In genomic region chr1:171388376-171389102, GRCm38 (mm10) we compare ENCODE assay signal across 8 mouse cellular contexts. TPM values are rescaled to one million over a fixed set of nuclear protein-coding genes. Genes with fewer than 3 reads are reported as not detected.
DNase-seq lines count a peak whose midpoint lies in the region; ATAC-seq lines count a peak whose summit lies in the region.

Gene Arhgap30 (plus strand): TSS chr1:171388954.

- H3K27ac ChIP-seq in embryonic facial prominence, embryonic 14.5 days (replicated peaks; ENCODE audit: low read depth, low read length) = no peak within 1 kb of the TSS
- no peak within 1 kb of the TSS for H3K27ac ChIP-seq in embryonic facial prominence, embryonic 10.5 days (replicated peaks)
- H3K27ac ChIP-seq in hindbrain, embryonic 16.5 days (ENCODE audit: low read depth, low read length) = no peak within 1 kb of the TSS

- no peaks in the 10 kb centered on the region for H3K4me1 ChIP-seq in embryonic facial prominence, embryonic 14.5 days (ENCODE audit: control insufficient read depth, insufficient read depth, low read length)
- H3K4me1 ChIP-seq in embryonic facial prominence, embryonic 10.5 days = peaks cover 30% of the 10 kb centered on the region
- H3K4me1 ChIP-seq in hindbrain, embryonic 16.5 days (ENCODE audit: control insufficient read depth, insufficient read depth, low read depth, low read length) = no peaks in the 10 kb centered on the region

- H3K4me3 ChIP-seq in embryonic facial prominence, embryonic 14.5 days (ENCODE audit: low read depth, low read length) = no peak within 1 kb of the TSS
- no peak within 1 kb of the TSS for H3K4me3 ChIP-seq in embryonic facial prominence, embryonic 10.5 days
- no peak within 1 kb of the TSS for H3K4me3 ChIP-seq in hindbrain, embryonic 16.5 days (ENCODE audit: low read length)

- no peaks in the 10 kb centered on the region for H3K27me3 ChIP-seq in embryonic facial prominence, embryonic 14.5 days (replicated peaks; ENCODE audit: control insufficient read depth, insufficient read depth, low read length)
- peaks cover 4% of the 10 kb centered on the region; the same call in 1 of the 2 replicates for H3K27me3 ChIP-seq in embryonic facial prominence, embryonic 10.5 days (replicated peaks; ENCODE audit: low read depth, poor library complexity, severe bottlenecking)
- H3K27me3 ChIP-seq in hindbrain, embryonic 16.5 days (replicated peaks; ENCODE audit: control insufficient read depth, insufficient read depth, low read length) = no peaks in the 10 kb centered on the region

- no peaks in the 10 kb centered on the region for H3K9me3 ChIP-seq in embryonic facial prominence, embryonic 14.5 days (ENCODE audit: control insufficient read depth, low read length)
- no peaks in the 10 kb centered on the region for H3K9me3 ChIP-seq in embryonic facial prominence, embryonic 10.5 days
- no peaks in the 10 kb centered on the region for H3K9me3 ChIP-seq in hindbrain, embryonic 16.5 days (ENCODE audit: control insufficient read depth, low read length)

- H3K9ac ChIP-seq in embryonic facial prominence, embryonic 14.5 days (ENCODE audit: low read depth, low read length) = no peak within 1 kb of the TSS
- no peak within 1 kb of the TSS for H3K9ac ChIP-seq in hindbrain, embryonic 16.5 days (ENCODE audit: low read depth, low read length)

- peak; percentile 23 for DNase-seq in embryonic facial prominence, embryonic 14.5 days (ENCODE audit: low spot score)
- DNase-seq in embryonic facial prominence, embryonic 10.5 days (ENCODE audit: low spot score) = no peak
- DNase-seq in B cell, adult 2 months = peak; percentile 93 to 96
- DNase-seq in gastrocnemius, postnatal 25 days = peak; percentile 61
- peak; percentile 78 to 85 for DNase-seq in lung, adult 18-20 months
- DNase-seq in spleen, postnatal 36 days (ENCODE audit: low spot score in 2 of 2) = peak; percentile 96 to 97
- no peak for DNase-seq in yolk sac, embryonic 10.5 days (ENCODE audit: low spot score)

- no peak for ATAC-seq in embryonic facial prominence, embryonic 14.5 days (ENCODE audit: low read depth)
- ATAC-seq in hindbrain, embryonic 16.5 days = no peak

- WGBS in embryonic facial prominence, embryonic 14.5 days = 80% methylated on average over 15 of the region's 15 CpGs
- WGBS in embryonic facial prominence, embryonic 10.5 days = 81% methylated on average over 15 of the region's 15 CpGs
- WGBS in hindbrain, embryonic 16.5 days = 82% methylated on average over 15 of the region's 15 CpGs

- H3K36me3 ChIP-seq in embryonic facial prominence, embryonic 14.5 days (ENCODE audit: control insufficient read depth, insufficient read depth, low read length) = no peaks in the 10 kb centered on the region
- H3K36me3 ChIP-seq in embryonic facial prominence, embryonic 10.5 days (replicated peaks) = no peaks in the 10 kb centered on the region
- no peaks in the 10 kb centered on the region for H3K36me3 ChIP-seq in hindbrain, embryonic 16.5 days (ENCODE audit: control insufficient read depth, insufficient read depth, low read length)

- no peak within 1 kb of the TSS for H3K4me2 ChIP-seq in embryonic facial prominence, embryonic 14.5 days (ENCODE audit: low read depth, low read length)
- H3K4me2 ChIP-seq in hindbrain, embryonic 16.5 days (ENCODE audit: low read length) = no peak within 1 kb of the TSS

RNA-seq across cellular contexts. Expression of gene Arhgap30, which starts in this region (rescaled TPM):
- polyA plus RNA-seq in embryonic facial prominence, embryonic 14.5 days (2014; fragmentation: Nextera tagmentation; extraction: Ambion mirVana) = 1.9 and 2.0 TPM in 2 replicates
- polyA plus RNA-seq in embryonic facial prominence, embryonic 10.5 days (2016; fragmentation: Nextera tagmentation; extraction: Ambion mirVana) = 0.65 and 0.72 TPM in 2 replicates
- total RNA-seq in gastrocnemius, postnatal 25 days (2021) = under 1 TPM; 0.49 to 0.86 TPM
- polyA plus RNA-seq in hindbrain, embryonic 16.5 days (2015; fragmentation: Nextera tagmentation; extraction: Ambion mirVana) = 0.73 and 0.79 TPM in 2 replicates

Comparison
In these comparisons a context has a peak if more than half of its experiments do, and no peak if none do; other contexts are left out.
1. DNase-seq: peak in embryonic facial prominence, embryonic 14.5 days (single experiment), B cell, adult 2 months (2 of 2), lung, adult 18-20 months (2 of 2) and spleen, postnatal 36 days (2 of 2); none in embryonic facial prominence, embryonic 10.5 days (single experiment) and yolk sac, embryonic 10.5 days (single experiment).
2. Peak in DNase-seq in gastrocnemius, postnatal 25 days; RNA of the gene not detected or under 1 TPM.